Mouse (Mus musculus): ENCODE measurements around the gene Rdh16f1.
"Not testable (repeated sequence)": the region's sequence is repeated elsewhere in the genome, so short reads cannot be mapped to it uniquely, and the experiment has no call there.

DNA sequence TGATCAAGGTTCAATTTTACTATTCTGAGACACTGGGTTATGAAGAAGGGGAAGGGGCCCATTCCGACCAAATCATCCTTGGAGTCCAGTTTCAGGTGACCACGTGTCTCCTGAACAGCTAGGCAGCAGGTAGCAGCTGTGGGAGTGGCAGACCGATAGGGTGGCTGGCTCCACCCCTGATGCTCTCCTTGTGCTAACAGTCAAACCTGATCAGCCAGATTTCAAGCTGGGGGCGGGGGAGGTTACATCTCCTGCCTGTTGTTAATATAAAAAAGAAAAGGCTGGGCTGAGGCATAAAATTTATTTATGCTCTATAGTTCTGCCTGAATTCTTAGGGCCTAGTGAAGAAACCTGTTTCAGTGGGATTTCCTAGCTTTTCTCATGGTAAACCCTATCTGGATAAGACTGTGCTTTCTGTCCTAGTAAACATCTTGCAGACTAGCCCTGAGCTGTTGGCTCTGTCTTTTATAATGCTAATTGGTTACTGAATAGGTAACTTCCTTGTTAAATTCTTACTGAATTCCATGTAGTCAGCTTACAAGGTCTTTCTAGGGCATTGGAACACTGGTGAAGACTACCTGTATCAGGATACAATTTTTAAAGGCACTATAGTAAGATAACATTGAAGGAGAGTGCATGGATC lies 57.8 kb downstream of the Rdh16f1 start:
- not testable (repeated sequence) for TF ChIP-seq TCF3 (IDR thresholded peaks at IDR 0.05; ENCODE audit: insufficient read length, low read depth); POLR2A (IDR thresholded peaks at IDR 0.05; ENCODE audit: insufficient read length, low read depth); E2F4 (IDR thresholded peaks at IDR 0.05; ENCODE audit: insufficient read depth); TCF12 (IDR thresholded peaks at IDR 0.05; ENCODE audit: insufficient read depth, poor library complexity, severe bottlenecking); CEBPB (IDR thresholded peaks at IDR 0.05; ENCODE audit: insufficient read depth, poor library complexity, severe bottlenecking); REST (IDR thresholded peaks at IDR 0.05; ENCODE audit: insufficient read depth, insufficient read length); USF1 (IDR thresholded peaks at IDR 0.05; ENCODE audit: low read depth); MYOD1 (IDR thresholded peaks at IDR 0.05; ENCODE audit: control insufficient read depth in 1 of 3, insufficient read length in 2 of 3, low read depth in 2 of 3); POLR2AphosphoS2 (IDR thresholded peaks at IDR 0.05; ENCODE audit: insufficient read length, low read depth); MYOG (IDR thresholded peaks at IDR 0.05; ENCODE audit: control insufficient read depth in 1 of 3, insufficient read depth in 1 of 3, insufficient read length in 2 of 3, low read depth in 2 of 3); SRF (IDR thresholded peaks at IDR 0.05; ENCODE audit: control insufficient read depth, insufficient read length, low read depth)

Data from myocyte (in vitro differentiated cells).